Mouse (Mus musculus) midbrain, embryonic 12.5 days (tissue): ENCODE measurements around the gene Slpi. TPM values are rescaled to one million over a fixed set of nuclear protein-coding genes. Genes with fewer than 3 reads are reported as not detected.

Experiments used
- ATAC-seq: fragments of 200-750 bp; cut with Nextera tagmentation; 2 replicates; pipeline ENCODE4 v1.8.0; 2017; ENCODE audit warnings: low read depth, moderate TSS enrichment, moderate library complexity; ENCODE audit not compliant: low FRiP score
- H3K27ac ChIP-seq: fragments of 300-500 bp; sonication (generic); replicated peaks from 2 replicates; pipeline ENCODE4 v1.5.1; 2016; ENCODE audit warnings: mild to moderate bottlenecking
- H3K27me3 ChIP-seq: fragments of 300-500 bp; sonication (generic); 2 replicates; pipeline ENCODE4 v1.6.1; 2016; ENCODE audit warnings: mild to moderate bottlenecking
- H3K36me3 ChIP-seq: fragments of 300-500 bp; sonication (generic); 2 replicates; pipeline ENCODE4 v1.6.1; 2016
- H3K4me1 ChIP-seq: fragments of 300-500 bp; sonication (generic); 2 replicates; pipeline ENCODE4 v1.6.1; 2016
- H3K4me2 ChIP-seq: fragments of 300-500 bp; sonication (generic); replicated peaks from 2 replicates; pipeline ENCODE4 v1.6.1; 2016; ENCODE audit warnings: mild to moderate bottlenecking, moderate library complexity
- H3K4me3 ChIP-seq: fragments of 300-500 bp; sonication (generic); 2 replicates; pipeline ENCODE4 v1.5.1; 2016; ENCODE audit warnings: mild to moderate bottlenecking
- H3K9ac ChIP-seq: fragments of 300-500 bp; sonication (generic); replicated peaks from 2 replicates; pipeline ENCODE4 v1.6.1; 2016; ENCODE audit warnings: mild to moderate bottlenecking, moderate library complexity
- H3K9me3 ChIP-seq: fragments of 300-500 bp; sonication (generic); 2 replicates; pipeline ENCODE4 v1.6.1; 2016; ENCODE audit warnings: mild to moderate bottlenecking
- WGBS: fragments of 180-500 bp; shearing (Covaris S2); methylation state at CpG from one replicate; pipeline ENCODE4 v1.1.7; 2016; 5-methylcytosine and 5-hydroxymethylcytosine counted together
- polyA plus RNA-seq: library from polyadenylated mRNA; unstranded; fragments of >200 nt; fragmentation: Nextera tagmentation; extraction: Ambion mirVana; gene quantifications from 2 replicates; pipeline ENCODE4 v1.2.1, GENCODE M21; 2016

Gene Slpi
- polyA plus RNA-seq, 1 experiment from 2014 or later = not detected

DNA sequence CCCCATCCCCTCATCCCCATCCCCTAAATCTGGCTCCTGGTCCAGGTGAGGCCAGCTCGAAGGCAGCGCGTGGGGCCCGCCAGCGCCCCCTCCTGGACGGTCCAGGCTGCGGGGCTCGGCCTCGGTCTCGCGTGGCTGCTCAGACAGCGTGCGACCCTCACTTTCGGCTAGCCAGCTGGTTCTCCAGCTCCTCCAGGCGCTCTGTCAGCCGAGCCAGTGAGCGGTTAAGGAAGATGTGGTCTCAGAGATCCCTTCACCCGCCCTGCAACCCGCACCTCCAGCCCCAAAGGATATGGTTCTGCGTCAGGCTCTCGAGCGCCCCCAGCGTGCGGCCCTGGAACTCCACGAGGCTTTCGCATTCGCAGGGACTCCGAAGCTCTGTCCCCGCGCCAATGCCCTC, 604 bp upstream of the Slpi start:
- Histone ChIP-seq H3K4me1 (peaks cover 20% of the 10 kb centered on the region), H3K4me3 (peak overlapping the region; percentile 47), H3K9ac (peak overlapping the region; percentile 41; the same call in 1 of the 2 replicates), H3K36me3 (no peaks in the 10 kb centered on the region), H3K9me3 (no peaks in the 10 kb centered on the region), H3K4me2 (peak overlapping the region; percentile 65), H3K27me3 (peaks cover 53% of the 10 kb centered on the region), H3K27ac (peak overlapping the region; percentile 39; the same call in 1 of the 2 replicates)
- under 1% methylated on average over 30 of the region's 30 CpGs for WGBS
- peak; percentile 67 for ATAC-seq

- 14% methylated on average over 8 of the region's 8 CpGs for WGBS
- Histone ChIP-seq H3K27ac (no peak overlapping the region), H3K27me3 (peaks cover 52% of the 10 kb centered on the region), H3K4me3 (no peak overlapping the region), H3K4me1 (peaks cover 20% of the 10 kb centered on the region), H3K4me2 (no peak overlapping the region), H3K36me3 (no peaks in the 10 kb centered on the region), H3K9me3 (no peaks in the 10 kb centered on the region), H3K9ac (no peak overlapping the region)
- no peak for ATAC-seq
These were observed 1.9 kb downstream of the Slpi start for GRCm38 (mm10) chr2:164386953-164387352.

- Histone ChIP-seq H3K4me2 (peak overlapping the region; percentile 31), H3K4me3 (no peak overlapping the region), H3K27ac (peak overlapping the region; percentile 52; the same call in 1 of the 2 replicates), H3K9me3 (no peaks in the 10 kb centered on the region), H3K36me3 (no peaks in the 10 kb centered on the region), H3K4me1 (peaks cover 20% of the 10 kb centered on the region), H3K9ac (no peak overlapping the region), H3K27me3 (peaks cover 49% of the 10 kb centered on the region)
- WGBS = 9% methylated on average over 17 of the region's 18 CpGs
- peak; percentile 81 for ATAC-seq
These were observed 2.8 kb downstream of the Slpi start for GRCm38 (mm10) chr2:164385927-164386763.

DNA sequence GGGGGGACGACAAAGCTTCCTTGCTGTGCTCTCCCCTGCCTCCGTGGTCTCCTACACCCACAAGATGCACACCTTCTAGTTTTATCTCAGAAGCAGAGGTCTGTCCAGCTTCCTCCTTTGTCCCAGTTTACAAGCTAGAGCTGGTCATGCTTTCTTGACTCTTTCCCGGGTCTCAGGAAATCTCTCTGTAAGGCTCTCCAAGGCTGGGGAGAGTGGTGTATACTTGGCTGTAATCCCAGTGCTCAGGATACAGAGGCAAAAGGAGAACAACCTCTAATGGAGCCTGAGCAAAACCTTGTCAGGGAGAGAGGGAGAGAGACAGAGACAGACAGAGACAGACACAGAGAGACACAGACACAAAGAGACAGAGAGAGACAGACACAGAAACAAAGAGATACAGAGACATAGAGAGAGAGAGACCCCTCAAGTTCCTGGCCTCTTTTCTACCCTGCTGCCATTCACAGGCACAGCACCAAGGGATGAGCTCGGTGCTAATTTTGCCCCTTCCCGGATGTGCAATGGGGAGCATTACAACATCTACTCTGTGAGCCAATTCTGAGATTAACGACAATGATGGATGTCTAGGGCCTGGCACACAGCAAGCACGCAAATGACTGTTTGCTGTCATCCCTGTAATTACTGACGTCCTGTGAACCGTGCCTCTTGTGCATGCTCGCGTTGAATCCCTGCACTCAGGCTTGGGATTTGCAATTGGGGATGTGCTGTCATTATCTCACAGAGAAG, 5.1 kb downstream of the Slpi start:
- no peak overlapping the region for H3K4me2 ChIP-seq
- no peaks in the 10 kb centered on the region for H3K36me3 ChIP-seq
- WGBS = 73% methylated on average over 11 of the region's 11 CpGs
- no peaks in the 10 kb centered on the region for H3K9me3 ChIP-seq
- peaks cover 34% of the 10 kb centered on the region for H3K27me3 ChIP-seq
- H3K4me3 ChIP-seq = no peak overlapping the region
- H3K27ac ChIP-seq = no peak overlapping the region
- H3K4me1 ChIP-seq = peaks cover 14% of the 10 kb centered on the region
- no peak overlapping the region for H3K9ac ChIP-seq
- ATAC-seq = no peak

- H3K4me1 ChIP-seq = peaks cover 11% of the 10 kb centered on the region
- WGBS = 89% methylated on average over 3 of the region's 3 CpGs
- no peak overlapping the region for H3K4me2 ChIP-seq
- H3K36me3 ChIP-seq = no peaks in the 10 kb centered on the region
- no peak overlapping the region for H3K27ac ChIP-seq
- H3K4me3 ChIP-seq = no peak overlapping the region
- no peak overlapping the region for H3K9ac ChIP-seq
- peaks cover 25% of the 10 kb centered on the region for H3K27me3 ChIP-seq
- ATAC-seq = no peak
- no peaks in the 10 kb centered on the region for H3K9me3 ChIP-seq
These were observed 5.9 kb downstream of the Slpi start for GRCm38 (mm10) chr2:164382971-164383370.

DNA sequence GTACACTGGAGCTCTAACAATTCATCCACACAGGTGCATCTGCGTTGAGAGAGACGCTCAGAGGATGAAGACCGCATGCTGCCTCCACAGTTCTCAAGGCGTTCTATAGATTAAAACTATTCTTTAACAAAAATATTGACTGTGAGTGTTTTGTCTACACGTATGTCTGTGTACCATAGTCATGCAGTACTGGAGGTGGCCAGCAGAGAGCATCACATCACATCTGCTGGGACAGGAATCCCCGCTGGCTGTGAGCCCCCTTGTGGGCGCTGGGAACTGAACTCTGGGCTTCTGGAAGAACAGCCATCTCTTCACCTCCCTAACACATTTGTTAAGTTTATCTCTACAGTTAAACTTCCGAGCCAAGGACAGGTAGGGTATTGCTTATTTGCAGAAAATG, 7.2 kb downstream of the Slpi start:
- Histone ChIP-seq H3K27ac (no peak overlapping the region), H3K9ac (no peak overlapping the region), H3K4me1 (peaks cover 11% of the 10 kb centered on the region), H3K36me3 (no peaks in the 10 kb centered on the region), H3K4me2 (no peak overlapping the region), H3K4me3 (no peak overlapping the region), H3K27me3 (peaks cover 13% of the 10 kb centered on the region), H3K9me3 (no peaks in the 10 kb centered on the region)
- 75% methylated on average over 8 of the region's 8 CpGs for WGBS
- ATAC-seq = no peak

DNA sequence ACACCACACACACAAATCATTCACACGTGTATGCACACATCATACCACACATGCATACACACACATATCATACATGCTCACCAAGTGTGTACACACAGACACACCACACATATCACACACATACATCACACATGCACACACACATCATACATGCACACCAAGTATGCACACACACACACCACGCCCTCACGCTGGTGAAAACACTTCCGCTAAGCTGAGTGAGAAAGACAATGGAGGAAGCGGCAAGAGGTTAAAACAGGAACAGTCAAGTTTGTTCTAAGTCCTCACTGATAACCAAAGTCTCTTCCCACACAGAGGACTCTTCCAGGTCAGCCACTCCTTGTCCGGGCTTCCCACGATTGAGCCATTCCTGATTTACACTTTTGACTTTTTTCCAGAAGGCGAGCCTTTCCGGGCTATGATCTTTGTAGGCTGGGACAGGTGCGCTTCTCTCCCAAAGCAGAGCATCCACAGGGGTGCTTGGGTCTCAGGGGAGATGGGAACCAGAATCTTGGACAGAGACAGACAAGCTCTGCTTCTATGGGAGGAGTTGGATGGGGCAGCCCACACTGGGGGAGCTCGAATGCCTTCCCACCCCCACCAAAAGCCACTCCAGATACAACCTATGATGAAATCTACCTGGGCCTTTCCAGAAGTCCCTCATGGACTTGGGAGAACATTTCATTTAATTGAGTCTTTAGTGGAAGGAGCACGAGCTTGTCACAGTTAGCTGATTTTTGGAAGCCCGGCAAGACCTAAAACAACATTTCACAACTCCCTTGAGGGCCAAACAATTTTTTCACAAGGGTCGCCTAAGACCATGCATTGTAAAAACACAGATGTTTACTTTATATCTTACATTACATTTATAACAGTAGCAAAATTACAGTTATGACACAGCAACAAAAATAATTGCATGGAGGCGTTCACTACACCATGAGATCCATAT, 11.1 kb downstream of the Slpi start:
- WGBS = 92% methylated on average over 15 of the region's 15 CpGs
- H3K4me3 ChIP-seq = no peak overlapping the region

DNA sequence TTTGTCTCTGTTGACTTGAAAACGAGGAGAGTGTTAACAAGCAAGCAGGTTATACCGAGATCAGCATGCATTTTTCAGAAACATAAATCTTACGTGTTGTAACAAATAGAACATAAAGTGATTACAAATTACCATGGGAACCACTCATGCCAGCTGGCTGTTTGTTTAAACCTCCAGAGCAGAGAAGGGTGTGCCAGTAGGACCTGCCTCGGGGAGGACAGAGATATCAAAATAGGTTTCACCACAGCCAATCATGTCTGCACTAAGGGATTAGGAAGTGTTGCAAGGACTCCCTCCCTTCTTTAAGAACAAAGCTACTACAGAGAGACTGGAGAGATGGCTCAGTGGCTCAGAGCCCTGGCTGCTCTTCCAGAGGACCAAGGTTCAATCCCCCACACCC, 15.7 kb downstream of the Slpi start:
- ATAC-seq = no peak
- H3K9ac ChIP-seq = no peak overlapping the region
- H3K9me3 ChIP-seq = no peaks in the 10 kb centered on the region
- H3K27me3 ChIP-seq = no peaks in the 10 kb centered on the region
- 71% methylated on average over 4 of the region's 4 CpGs for WGBS
- no peak overlapping the region for H3K27ac ChIP-seq
- no peaks in the 10 kb centered on the region for H3K36me3 ChIP-seq
- no peak overlapping the region for H3K4me3 ChIP-seq
- H3K4me2 ChIP-seq = no peak overlapping the region
- H3K4me1 ChIP-seq = no peaks in the 10 kb centered on the region

More for the DNA sequence above, 11.1 kb downstream of the Slpi start:
- Histone ChIP-seq H3K9ac (no peak overlapping the region), H3K27ac (no peak overlapping the region), H3K4me2 (no peak overlapping the region), H3K9me3 (no peaks in the 10 kb centered on the region), H3K4me1 (no peaks in the 10 kb centered on the region), H3K27me3 (no peaks in the 10 kb centered on the region), H3K36me3 (no peaks in the 10 kb centered on the region)
- ATAC-seq = no peak

DNA sequence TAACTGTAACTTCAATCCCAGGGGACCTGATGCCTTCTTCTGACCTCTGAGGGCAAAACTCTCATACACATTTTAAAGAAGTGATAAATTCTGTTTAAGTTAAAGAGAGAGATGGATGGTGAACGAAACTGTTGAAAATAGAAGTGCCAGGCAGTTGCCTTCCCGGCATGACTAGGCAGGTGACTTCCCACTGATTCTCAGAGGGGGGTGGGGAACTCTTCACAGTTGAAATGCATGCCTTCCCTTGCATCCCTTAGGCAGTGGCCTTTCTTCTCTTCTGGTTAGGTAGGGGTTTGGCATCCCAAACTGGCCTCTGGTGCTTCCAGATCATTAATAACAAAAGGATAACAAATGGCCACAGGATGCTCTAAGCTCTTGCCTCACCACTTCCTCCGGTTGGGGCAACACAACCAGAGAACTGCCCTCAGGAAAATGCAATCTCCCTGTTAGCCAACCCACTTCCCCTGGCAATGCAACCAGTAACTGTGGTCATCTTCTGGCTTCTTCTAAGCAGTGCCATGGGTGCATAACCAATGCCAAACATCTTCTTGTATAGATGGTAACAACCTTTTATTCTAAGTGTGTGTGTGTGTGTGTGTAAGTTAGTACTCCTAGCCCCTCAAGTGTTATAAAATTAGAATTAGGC, 16.4 kb downstream of the Slpi start:
- Histone ChIP-seq H3K27me3 (no peaks in the 10 kb centered on the region), H3K9me3 (no peaks in the 10 kb centered on the region), H3K4me1 (no peaks in the 10 kb centered on the region), H3K4me3 (no peak overlapping the region), H3K36me3 (no peaks in the 10 kb centered on the region), H3K4me2 (no peak overlapping the region), H3K27ac (no peak overlapping the region), H3K9ac (no peak overlapping the region)
- ATAC-seq = no peak
- WGBS = 47% methylated on average over 3 of the region's 3 CpGs

DNA sequence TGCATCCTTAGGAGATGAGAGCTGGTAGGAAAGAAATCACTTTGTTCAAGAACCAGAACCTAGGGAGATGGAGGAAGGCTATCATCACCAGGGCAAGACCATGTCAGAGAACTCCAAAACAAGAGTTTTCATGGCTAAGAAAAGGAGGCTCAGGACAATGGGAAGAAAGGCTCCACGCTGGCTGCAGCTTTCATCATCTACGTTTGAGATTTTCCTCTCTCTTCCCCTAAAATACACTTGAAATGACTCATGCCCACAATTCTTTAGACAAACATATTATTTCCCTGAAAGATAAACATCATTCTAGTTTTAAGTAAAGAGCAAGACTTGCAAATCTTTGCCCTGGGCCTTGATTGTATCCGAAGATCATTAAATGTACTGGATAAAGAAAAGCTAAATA, 17.5 kb downstream of the Slpi start:
- Histone ChIP-seq H3K4me1 (no peaks in the 10 kb centered on the region), H3K4me2 (no peak overlapping the region), H3K9me3 (no peaks in the 10 kb centered on the region), H3K27me3 (no peaks in the 10 kb centered on the region), H3K27ac (no peak overlapping the region), H3K9ac (no peak overlapping the region), H3K4me3 (no peak overlapping the region), H3K36me3 (no peaks in the 10 kb centered on the region)
- no peak for ATAC-seq
- WGBS = 81% methylated on average over 3 of the region's 3 CpGs

GRCm38 (mm10) chr2:164368620-164369105, 20.2 kb downstream of the Slpi start:
- Histone ChIP-seq H3K4me1 (no peaks in the 10 kb centered on the region), H3K9me3 (no peaks in the 10 kb centered on the region), H3K4me2 (no peak overlapping the region), H3K27me3 (no peaks in the 10 kb centered on the region), H3K9ac (no peak overlapping the region), H3K27ac (no peak overlapping the region), H3K4me3 (no peak overlapping the region), H3K36me3 (no peaks in the 10 kb centered on the region)
- 81% methylated on average over 6 of the region's 6 CpGs for WGBS
- no peak for ATAC-seq
